Mouse (Mus musculus): ENCODE measurements around the gene Lclat1.

DNA sequence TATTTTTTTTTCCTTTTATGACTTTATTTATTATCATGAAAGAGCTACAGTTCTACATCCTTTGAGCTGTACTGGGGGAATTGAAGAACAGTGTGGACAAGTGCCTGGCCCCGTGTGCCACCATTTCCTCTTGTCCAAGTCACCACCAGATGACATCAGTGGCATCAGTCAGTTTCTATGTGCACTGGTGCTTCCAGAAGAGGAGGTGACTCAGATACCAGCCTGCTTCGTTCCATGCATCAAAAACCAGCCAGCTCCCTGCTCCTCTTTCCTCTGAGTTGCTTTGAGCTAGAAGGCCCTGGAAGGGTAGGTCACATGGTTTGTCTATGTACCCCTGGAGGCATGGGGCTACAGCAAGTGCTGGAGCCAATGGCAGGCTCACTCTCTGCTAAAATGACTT is 37.3 kb upstream of the Lclat1 start:
- TF ChIP-seq CTCF (IDR thresholded peaks at IDR 0.05; ENCODE audit: borderline replicate concordance, insufficient read depth, low read depth, low read length) (no peak), POLR2A (IDR thresholded peaks at IDR 0.05; ENCODE audit: borderline replicate concordance, insufficient read depth, low read length) (no peak)

Measured in cerebellum, adult 2 months (tissue).